Mouse (Mus musculus) liver, embryonic 11.5 days (tissue): ENCODE results near the gene Aplp2. TPM values are rescaled to one million over a fixed set of nuclear protein-coding genes. Genes with fewer than 3 reads are reported as not detected.

Experiments used
- ATAC-seq: fragments of 200-750 bp; cut with Nextera tagmentation; replicated peaks from 2 replicates; pipeline ENCODE4 v1.8.0; 2017; ENCODE audit warnings: moderate number of reproducible peaks, mild to moderate bottlenecking, moderate TSS enrichment, moderate library complexity; ENCODE audit not compliant: low FRiP score
- DNase-seq: peaks from one replicate; pipeline ENCODE4 v3.0.0-alpha.2; 2017; ENCODE audit warnings: low spot score
- H3K27ac ChIP-seq: fragments of 300-500 bp; sonication (generic); 2 replicates; pipeline ENCODE4 v1.5.1; 2014; ENCODE audit warnings: mild to moderate bottlenecking, low read depth, low read length, control low read depth
- H3K27me3 ChIP-seq: fragments of 300-500 bp; sonication (generic); replicated peaks from 2 replicates; pipeline ENCODE4 v1.6.1; 2014; ENCODE audit warnings: low read length, mixed read lengths; ENCODE audit not compliant: control insufficient read depth, insufficient read depth
- H3K36me3 ChIP-seq: fragments of 300-500 bp; sonication (generic); 2 replicates; pipeline ENCODE4 v1.6.1; 2014; ENCODE audit warnings: mild to moderate bottlenecking, low read length, moderate library complexity, mixed read lengths; ENCODE audit not compliant: control insufficient read depth, insufficient read depth
- H3K4me1 ChIP-seq: fragments of 300-500 bp; sonication (generic); replicated peaks from 2 replicates; pipeline ENCODE4 v1.6.1; 2014; ENCODE audit warnings: low read length, mixed read lengths; ENCODE audit not compliant: control insufficient read depth, insufficient read depth
- H3K4me2 ChIP-seq: fragments of 300-500 bp; sonication (generic); 2 replicates; pipeline ENCODE4 v1.6.1; 2014; ENCODE audit warnings: mild to moderate bottlenecking, control low read depth, moderate library complexity
- H3K4me3 ChIP-seq: fragments of 300-500 bp; sonication (generic); 2 replicates; pipeline ENCODE4 v1.5.1; 2014; ENCODE audit warnings: low read depth, low read length, control low read depth
- H3K9ac ChIP-seq: fragments of 300-500 bp; sonication (generic); 2 replicates; pipeline ENCODE4 v1.6.1; 2014; ENCODE audit warnings: low read depth, low read length, control low read depth
- H3K9me3 ChIP-seq: fragments of 300-500 bp; sonication (generic); 2 replicates; pipeline ENCODE4 v1.6.1; 2016; ENCODE audit warnings: low read length, inconsistent platforms, mixed read lengths; ENCODE audit not compliant: control insufficient read depth
- WGBS: fragments of 180-500 bp; shearing (Covaris S2); extraction: QIAGEN DNeasy Blood & Tissue Kit; methylation state at CpG from one replicate; pipeline ENCODE4 v1.1.7; 2014; 5-methylcytosine and 5-hydroxymethylcytosine counted together
- polyA plus RNA-seq: library from polyadenylated mRNA; unstranded; fragments of >200 nt; fragmentation: Nextera tagmentation; extraction: Ambion mirVana; gene quantifications from 2 replicates; pipeline ENCODE4 v1.2.1, GENCODE M21; 2014

The Aplp2 gene
- polyA plus RNA-seq, 1 experiment from 2014 or later, result 256 TPM

DNA sequence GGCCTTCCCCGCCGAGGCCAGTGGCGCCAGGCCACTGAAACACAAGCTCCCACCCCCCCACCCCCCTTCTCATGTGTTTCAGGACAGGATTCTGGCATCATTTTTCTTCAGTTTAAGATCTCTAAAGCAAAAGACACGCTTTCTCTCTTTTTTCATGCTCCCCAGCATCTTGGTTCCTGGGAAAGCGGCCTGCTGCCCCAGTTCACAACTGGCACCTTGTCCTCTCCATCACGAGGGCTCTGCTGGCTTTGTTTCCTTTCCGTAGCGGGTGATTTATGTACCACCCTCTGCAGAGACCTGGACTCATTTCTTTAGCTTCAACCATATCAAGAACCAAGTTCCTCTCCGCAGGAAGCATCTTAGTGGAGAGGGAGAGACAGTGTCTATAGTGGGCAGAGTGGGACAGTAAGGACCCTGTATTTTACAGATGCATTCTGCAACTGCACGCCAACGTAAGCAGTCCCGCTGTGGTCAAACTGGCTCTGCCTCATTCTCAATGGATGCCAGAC, 939 bp upstream of the Aplp2 start:
- Histone ChIP-seq H3K4me2 (peak overlapping the region; percentile 95), H3K27ac (peak overlapping the region; percentile 79), H3K27me3 (no peaks in the 10 kb centered on the region), H3K4me1 (peaks cover 24% of the 10 kb centered on the region), H3K9ac (peak overlapping the region; percentile 59), H3K4me3 (peak overlapping the region; percentile 99), H3K9me3 (no peaks in the 10 kb centered on the region), H3K36me3 (no peaks in the 10 kb centered on the region)
- no peak for ATAC-seq
- DNase-seq, result no peak
- WGBS, result 39% methylated on average over 12 of the region's 12 CpGs

DNA sequence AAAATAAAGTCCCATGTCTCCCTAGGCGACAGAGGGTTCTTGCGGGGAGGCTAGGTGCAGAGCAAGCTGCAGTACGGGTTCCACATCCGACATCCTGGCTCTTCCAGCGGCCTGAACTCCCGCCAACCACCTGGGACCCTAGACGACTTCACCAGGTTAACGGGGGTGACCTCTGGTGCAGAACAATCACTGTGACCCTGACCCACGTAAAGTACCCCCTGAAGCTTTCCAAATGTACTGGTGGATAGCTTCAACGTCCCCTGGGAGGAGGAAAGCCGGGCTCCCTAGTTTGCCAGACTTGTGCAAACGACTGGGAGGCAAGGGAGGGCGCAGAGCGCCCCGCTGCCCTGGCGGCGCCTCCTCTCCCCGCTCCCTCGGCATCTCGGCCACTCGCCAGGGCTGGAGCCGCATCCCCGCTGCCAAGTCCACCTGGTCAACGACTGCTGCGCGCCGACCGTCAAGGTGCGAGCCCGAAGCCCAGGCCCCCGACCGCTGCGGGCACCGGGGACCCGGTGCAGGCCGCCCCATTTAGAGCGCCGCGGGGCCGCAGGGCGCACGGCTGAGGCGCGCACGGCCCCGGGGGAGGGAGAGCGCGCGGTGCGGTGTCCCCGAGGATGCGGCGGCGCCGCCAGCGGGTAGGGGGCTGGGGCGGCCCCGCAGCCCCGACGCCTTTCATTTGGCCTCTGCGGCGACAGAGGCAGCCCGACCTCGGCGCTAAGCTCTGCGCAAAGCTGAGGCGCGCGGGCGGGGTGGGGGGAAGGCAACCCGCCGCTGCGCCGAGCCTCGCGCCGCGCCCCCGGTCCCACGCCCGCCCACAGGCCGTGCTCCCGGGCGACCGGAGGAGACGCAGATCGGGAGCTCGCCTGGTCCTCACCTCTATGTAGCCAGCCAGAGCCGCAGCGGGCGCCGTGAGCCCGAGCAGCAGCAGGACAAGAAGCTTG, 596 bp downstream of the Aplp2 start:
- DNase-seq (peak; percentile 50), ATAC-seq (peak; percentile 50)
- H3K4me3 ChIP-seq, result peak overlapping the region; percentile 99
- H3K9ac ChIP-seq, result peak overlapping the region; percentile 93
- no peaks in the 10 kb centered on the region for H3K27me3 ChIP-seq
- H3K9me3 ChIP-seq, result no peaks in the 10 kb centered on the region
- H3K27ac ChIP-seq, result peak overlapping the region; percentile 92
- WGBS, result under 1% methylated on average over 90 of the region's 93 CpGs
- H3K36me3 ChIP-seq, result no peaks in the 10 kb centered on the region
- peak overlapping the region; percentile 95 for H3K4me2 ChIP-seq
- H3K4me1 ChIP-seq, result peaks cover 25% of the 10 kb centered on the region

GRCm38 (mm10) chr9:31210163-31210562, 1.5 kb downstream of the Aplp2 start:
- peak overlapping the region; percentile 99 for H3K4me3 ChIP-seq
- no peaks in the 10 kb centered on the region for H3K9me3 ChIP-seq
- DNase-seq, result no peak
- H3K27ac ChIP-seq, result no peak overlapping the region; the same call in 1 of the 2 replicates
- peaks cover 34% of the 10 kb centered on the region for H3K4me1 ChIP-seq
- WGBS, result 13% methylated on average over 7 of the region's 7 CpGs
- ATAC-seq, result no peak; the same call in 1 of the 2 replicates
- H3K4me2 ChIP-seq, result peak overlapping the region; percentile 95
- peak overlapping the region; percentile 93; the same call in 1 of the 2 replicates for H3K9ac ChIP-seq
- H3K27me3 ChIP-seq, result no peaks in the 10 kb centered on the region
- no peaks in the 10 kb centered on the region for H3K36me3 ChIP-seq

DNA sequence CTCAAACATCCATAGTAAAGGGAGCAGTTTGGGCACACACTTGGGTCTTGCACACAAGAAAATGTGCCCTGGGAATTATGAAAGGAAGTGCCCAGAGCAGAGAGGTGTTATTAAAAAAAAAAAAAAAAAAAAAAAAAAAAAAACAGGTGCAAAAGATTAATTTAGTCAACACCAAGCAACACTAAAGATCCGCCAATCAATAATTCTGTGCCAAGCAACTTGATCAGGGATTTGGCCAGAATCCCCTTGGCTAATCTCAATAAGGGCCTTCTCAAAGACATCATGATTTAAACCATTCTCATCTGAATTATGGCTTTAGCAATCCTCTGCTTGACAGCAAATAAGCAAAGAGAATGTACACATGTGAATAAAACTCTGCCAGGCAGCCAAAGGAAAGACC, 2.1 kb downstream of the Aplp2 start:
- WGBS, result 94% methylated on average over 1 of the region's 1 CpGs
- ATAC-seq (no peak), DNase-seq (no peak)
- Histone ChIP-seq H3K9me3 (no peaks in the 10 kb centered on the region), H3K4me1 (peaks cover 40% of the 10 kb centered on the region), H3K9ac (no peak overlapping the region), H3K27ac (no peak overlapping the region), H3K36me3 (no peaks in the 10 kb centered on the region), H3K4me2 (peak overlapping the region; percentile 95), H3K4me3 (no peak overlapping the region), H3K27me3 (no peaks in the 10 kb centered on the region)

GRCm38 (mm10) chr9:31207732-31208131, 3.9 kb downstream of the Aplp2 start:
- no peaks in the 10 kb centered on the region for H3K27me3 ChIP-seq
- H3K9me3 ChIP-seq, result no peaks in the 10 kb centered on the region
- H3K4me2 ChIP-seq, result no peak overlapping the region
- H3K4me1 ChIP-seq, result peaks cover 47% of the 10 kb centered on the region
- WGBS, result 88% methylated on average over 3 of the region's 3 CpGs
- H3K4me3 ChIP-seq, result no peak overlapping the region
- H3K27ac ChIP-seq, result no peak overlapping the region
- H3K9ac ChIP-seq, result no peak overlapping the region
- no peaks in the 10 kb centered on the region for H3K36me3 ChIP-seq
- DNase-seq, result no peak
- ATAC-seq, result no peak

DNA sequence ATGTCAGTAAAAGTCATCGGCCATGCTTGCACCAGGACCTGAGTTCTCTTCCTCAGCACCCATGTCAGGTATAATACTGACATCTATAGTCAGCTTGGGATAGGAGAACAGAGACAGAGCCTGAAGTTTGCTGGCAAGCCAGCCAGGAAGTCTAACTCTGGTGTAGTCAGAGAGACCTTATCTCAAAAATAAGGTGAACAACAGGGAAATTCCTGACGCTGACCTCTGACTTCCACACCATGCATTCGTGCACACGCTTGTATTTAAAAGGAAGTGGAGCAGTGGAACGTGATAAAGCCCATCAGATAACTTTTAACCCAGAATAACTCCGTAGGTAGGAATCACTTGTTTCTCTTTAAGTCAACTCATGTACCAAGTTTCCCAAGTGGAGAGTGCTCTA, 6.9 kb downstream of the Aplp2 start:
- no peak overlapping the region for H3K9ac ChIP-seq
- DNase-seq (peak; percentile 26), ATAC-seq (no peak)
- H3K4me3 ChIP-seq, result no peak overlapping the region
- no peaks in the 10 kb centered on the region for H3K27me3 ChIP-seq
- no peaks in the 10 kb centered on the region for H3K36me3 ChIP-seq
- no peaks in the 10 kb centered on the region for H3K9me3 ChIP-seq
- 26% methylated on average over 6 of the region's 6 CpGs for WGBS
- H3K4me1 ChIP-seq, result peaks cover 41% of the 10 kb centered on the region
- H3K27ac ChIP-seq, result 0 out of 2 replicates have a peak overlapping the region, but pooled peaks have one; percentile 19
- H3K4me2 ChIP-seq, result no peak overlapping the region

DNA sequence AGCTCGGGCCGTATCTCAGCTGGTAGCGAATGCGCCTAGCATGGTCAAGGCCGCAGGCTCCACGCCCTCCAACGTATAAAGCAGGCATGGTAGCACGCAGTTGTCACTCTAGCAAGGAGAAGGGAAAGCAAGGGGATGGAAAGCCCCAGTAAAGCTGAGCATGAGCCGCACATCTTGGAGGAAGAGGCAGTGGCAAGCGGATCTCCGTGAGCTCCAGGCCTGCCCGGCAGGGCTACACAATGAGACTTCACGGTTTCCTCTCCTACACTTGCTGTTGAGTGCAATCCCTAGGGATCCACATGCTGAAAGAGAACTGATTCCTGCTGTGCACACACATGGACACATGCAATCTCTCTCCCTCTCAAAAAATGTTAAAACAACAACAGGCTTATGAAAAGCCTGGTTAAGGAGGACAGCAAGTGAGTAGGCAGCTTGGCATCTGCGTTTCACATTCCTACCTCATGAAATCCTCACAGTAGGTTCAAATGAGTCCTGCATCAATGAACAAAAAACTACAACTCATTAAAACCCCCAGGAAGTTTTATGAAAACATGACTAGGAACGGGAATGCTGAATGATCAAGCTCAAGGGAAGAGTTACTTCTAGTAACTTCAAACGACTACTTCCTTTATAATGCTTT, 7.9 kb downstream of the Aplp2 start:
- Histone ChIP-seq H3K4me1 (peaks cover 36% of the 10 kb centered on the region), H3K27me3 (no peaks in the 10 kb centered on the region), H3K27ac (no peak overlapping the region), H3K36me3 (no peaks in the 10 kb centered on the region), H3K9ac (no peak overlapping the region), H3K9me3 (no peaks in the 10 kb centered on the region), H3K4me3 (no peak overlapping the region), H3K4me2 (no peak overlapping the region)
- WGBS, result 86% methylated on average over 16 of the region's 16 CpGs
- ATAC-seq (no peak), DNase-seq (peak; percentile 28)

- DNase-seq (no peak), ATAC-seq (no peak)
- Histone ChIP-seq H3K4me1 (peaks cover 31% of the 10 kb centered on the region), H3K9ac (no peak overlapping the region), H3K9me3 (no peaks in the 10 kb centered on the region), H3K27ac (no peak overlapping the region), H3K36me3 (no peaks in the 10 kb centered on the region), H3K4me2 (no peak overlapping the region), H3K4me3 (no peak overlapping the region), H3K27me3 (no peaks in the 10 kb centered on the region)
- WGBS, result 83% methylated on average over 6 of the region's 6 CpGs
Measured at GRCm38 (mm10) chr9:31203068-31203467, 8.5 kb downstream of the Aplp2 start.
